In the genomic region with DNA sequence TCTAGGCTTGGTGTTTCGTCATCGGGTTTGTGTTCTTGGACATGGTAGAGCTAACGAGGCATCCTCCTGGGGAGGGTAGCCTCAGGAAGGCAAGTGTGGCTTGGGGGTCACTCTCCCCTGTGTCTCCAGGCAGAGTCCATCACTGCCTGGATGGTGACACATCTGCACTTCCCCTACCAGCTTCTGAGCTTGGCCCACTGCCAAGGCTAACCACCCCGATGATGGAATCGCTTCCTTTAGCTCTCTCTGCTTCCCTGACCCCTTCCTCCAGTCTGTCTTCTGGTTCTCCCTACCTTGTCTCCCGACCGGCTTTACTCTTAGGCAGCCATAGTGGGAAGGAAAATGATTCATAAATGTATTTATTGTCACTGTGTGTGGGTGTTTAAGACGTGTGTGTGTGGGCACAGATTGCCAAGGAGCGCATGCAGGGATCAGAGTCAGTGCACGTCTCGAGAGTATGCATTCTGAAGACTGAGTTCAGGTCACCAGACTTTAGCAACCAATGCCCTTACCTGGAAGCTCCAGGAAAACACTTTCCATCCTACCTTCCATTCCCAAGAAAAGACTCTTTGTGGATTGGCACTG, we compare ENCODE assay signal across 27 mouse cellular contexts.
DNase-seq lines count a peak whose midpoint lies in the region; ATAC-seq and TF ChIP-seq lines count a peak whose summit lies in the region.
"Had no signal": no experiment of that assay in that cellular context is flagged by ENCODE, and none has a peak within 500 bp of the region (broad histone marks: within the 10 kb centered on the region; RNA-seq: fewer than 3 reads in every experiment).

No protein-coding gene starts in this region.

- peak; percentile 3 to 17 for DNase-seq in cerebellum, postnatal 14 days
- DNase-seq in liver, postnatal 0 days = peak; percentile 15
- peak; percentile 65 for DNase-seq in 416B (ENCODE audit: low read depth)
- DNase-seq in thymus, adult 2 months = no peak
- DNase-seq: adrenal gland, postnatal 14 days; B cell, adult 2 months; cerebellum, adult 11 months; embryo, embryonic 11 days; gastrocnemius, postnatal 10 days; heart, adult 11 months; kidney, adult 11 months; liver; lung, postnatal 14 days had no signal

- no peak overlapping the region for H3K27ac ChIP-seq in liver, postnatal 0 days (ENCODE audit: low read depth)
- no peak overlapping the region for H3K27ac ChIP-seq in liver, embryonic 12.5 days
- no peak overlapping the region for H3K27ac ChIP-seq in thymus, adult 2 months (ENCODE audit: control insufficient read depth, insufficient read depth, low read length)
- H3K27ac ChIP-seq: embryonic facial prominence, embryonic 13.5 days; forebrain, embryonic 13.5 days; hindbrain, embryonic 13.5 days; limb, embryonic 10.5 days; midbrain, embryonic 15.5 days; neural tube, embryonic 13.5 days; stomach, postnatal 0 days had no signal

- no peak for TF ChIP-seq POLR2A in thymus, adult 2 months (IDR thresholded peaks at IDR 0.05; ENCODE audit: control insufficient read depth, extremely low read depth, insufficient read depth, low read length, poor library complexity)

- no peaks in the 10 kb centered on the region for H3K27me3 ChIP-seq in liver, postnatal 0 days (ENCODE audit: insufficient read depth, low read length)
- no peaks in the 10 kb centered on the region for H3K27me3 ChIP-seq in liver, embryonic 12.5 days (replicated peaks)
- no peaks in the 10 kb centered on the region for H3K27me3 ChIP-seq in thymus, adult 2 months (ENCODE audit: control insufficient read depth, insufficient read depth, low read length)
- H3K27me3 ChIP-seq: CH12.LX; embryonic facial prominence, embryonic 13.5 days; forebrain, embryonic 13.5 days; hindbrain, embryonic 13.5 days; midbrain, embryonic 15.5 days; neural tube, embryonic 13.5 days had no signal

- H3K4me2 ChIP-seq in liver, postnatal 0 days (ENCODE audit: low read depth, low read length) = no peak overlapping the region
- no peak overlapping the region for H3K4me2 ChIP-seq in liver, embryonic 12.5 days
- H3K4me2 ChIP-seq: embryonic facial prominence, embryonic 13.5 days; forebrain, embryonic 13.5 days; hindbrain, embryonic 13.5 days; midbrain, embryonic 15.5 days; neural tube, embryonic 13.5 days had no signal

- TF ChIP-seq CTCF in liver, postnatal 0 days (IDR thresholded peaks at IDR 0.05; ENCODE audit: low read depth) = no peak
- no peak for TF ChIP-seq CTCF in thymus, adult 2 months (IDR thresholded peaks at IDR 0.05; ENCODE audit: borderline replicate concordance, control insufficient read depth, extremely low read depth, insufficient read depth, low read length, poor library complexity)

- no peaks in the 10 kb centered on the region for H3K4me1 ChIP-seq in liver, postnatal 0 days (ENCODE audit: insufficient read depth)
- no peaks in the 10 kb centered on the region for H3K4me1 ChIP-seq in liver, embryonic 12.5 days
- H3K4me1 ChIP-seq in thymus, adult 2 months (replicated peaks; ENCODE audit: control insufficient read depth, insufficient read depth, low read length) = no peaks in the 10 kb centered on the region
- H3K4me1 ChIP-seq: forebrain, embryonic 13.5 days; hindbrain, embryonic 13.5 days; limb, embryonic 10.5 days; neural tube, embryonic 13.5 days had no signal

- TF ChIP-seq EP300 in liver, postnatal 0 days (IDR thresholded peaks at IDR 0.05; ENCODE audit: low read depth) = no peak

- no peaks in the 10 kb centered on the region for H3K36me3 ChIP-seq in liver, postnatal 0 days (replicated peaks; ENCODE audit: insufficient read depth, low read length)
- H3K36me3 ChIP-seq in liver, embryonic 12.5 days = no peaks in the 10 kb centered on the region; the same call in 1 of the 2 replicates
- H3K36me3 ChIP-seq in thymus, adult 2 months (ENCODE audit: control insufficient read depth, insufficient read depth, low read length) = no peaks in the 10 kb centered on the region
- H3K36me3 ChIP-seq: embryonic facial prominence, embryonic 13.5 days; G1E; limb, embryonic 10.5 days; midbrain, embryonic 15.5 days had no signal

- no peak overlapping the region for H3K9ac ChIP-seq in liver, postnatal 0 days (replicated peaks)
- no peak overlapping the region for H3K9ac ChIP-seq in liver, embryonic 12.5 days
- H3K9ac ChIP-seq: embryonic facial prominence, embryonic 13.5 days; forebrain, embryonic 13.5 days; hindbrain, embryonic 13.5 days; midbrain, embryonic 15.5 days; neural tube, embryonic 13.5 days had no signal

- ATAC-seq in cerebellum, adult (ENCODE audit: insufficient number of reproducible peaks, low FRiP score, low TSS enrichment) = no peak
- ATAC-seq in liver, postnatal 0 days = no peak
- no peak for ATAC-seq in liver, embryonic 12.5 days
- ATAC-seq in common myeloid progenitor, adult 5-6 weeks (replicated peaks; ENCODE audit: low read depth, poor library complexity, severe bottlenecking) = peak; percentile 62; the same call in 1 of the 2 replicates
- ATAC-seq: forebrain, embryonic 13.5 days; midbrain, embryonic 15.5 days had no signal

- WGBS in liver, postnatal 0 days (ENCODE audit: insufficient replicate concordance) = 67% methylated on average over 11 of the region's 11 CpGs
- 78% methylated on average over 11 of the region's 11 CpGs for WGBS in liver, embryonic 12.5 days (ENCODE audit: insufficient replicate concordance)
- 70% methylated on average over 11 of the region's 11 CpGs for WGBS in thymus, adult 2 months

- no peak overlapping the region for H3K4me3 ChIP-seq in liver, postnatal 0 days (ENCODE audit: low read depth, low read length)
- no peak overlapping the region for H3K4me3 ChIP-seq in liver, embryonic 12.5 days
- no peak overlapping the region for H3K4me3 ChIP-seq in thymus, adult 2 months (ENCODE audit: control insufficient read depth, insufficient read depth, low read length)
- H3K4me3 ChIP-seq: embryonic facial prominence, embryonic 13.5 days; erythroblast, embryonic 14.5 days; forebrain, embryonic 13.5 days; hindbrain, embryonic 13.5 days; limb, embryonic 10.5 days; midbrain, embryonic 15.5 days; myocyte; neural tube, embryonic 13.5 days had no signal

- H3K9me3 ChIP-seq in liver, postnatal 0 days (ENCODE audit: low read length) = peaks cover 4% of the 10 kb centered on the region; the same call in 1 of the 2 replicates
- H3K9me3 ChIP-seq in liver, embryonic 12.5 days (replicated peaks) = peaks cover 10% of the 10 kb centered on the region
- H3K9me3 ChIP-seq: limb, embryonic 10.5 days had no signal
